Mouse (Mus musculus): ENCODE measurements around the gene Gm20850. TPM values are rescaled to one million over a fixed set of nuclear protein-coding genes. Genes with fewer than 3 reads are reported as not detected.

The Gm20850 gene
- polyA plus RNA-seq (2012; rRNA removed; ENCODE audit: low replicate concordance) = not detected in 2 replicates

GRCm38 (mm10) chrY:75715022-75715421 is at the start of gene Gm20850:
Gene Gm20850 (plus strand): TSS chrY:75715322.

Data from duodenum, adult 2 months (tissue).